Comparison of ENCODE assay signal across 10 mouse cellular contexts in genomic region chr1:160210566-160210965, GRCm38 (mm10). TPM values are rescaled to one million over a fixed set of nuclear protein-coding genes. Genes with fewer than 3 reads are reported as not detected.
DNase-seq lines count a peak whose midpoint lies in the region; ATAC-seq and TF ChIP-seq lines count a peak whose summit lies in the region.
"Had no signal": no experiment of that assay in that cellular context is flagged by ENCODE, and none has a peak within 500 bp of the region (broad histone marks: within the 10 kb centered on the region; RNA-seq: fewer than 3 reads in every experiment).

No protein-coding gene starts in this region.

- peaks cover 12% of the 10 kb centered on the region for H3K4me1 ChIP-seq in heart, embryonic 16.5 days (ENCODE audit: control insufficient read depth, insufficient read depth, low read length)
- peaks cover 0 to 14% of the 10 kb centered on the region in 2 experiments; a peak in 2 of 4 replicates for H3K4me1 ChIP-seq in MEL (ENCODE audit: control insufficient read depth in 1 of 2, insufficient read depth in 2 of 2, low read length in 2 of 2)
- H3K4me1 ChIP-seq in forebrain, embryonic 16.5 days (replicated peaks; ENCODE audit: control insufficient read depth, insufficient read depth, low read length): peaks cover 25% of the 10 kb centered on the region
- peaks cover 11% of the 10 kb centered on the region for H3K4me1 ChIP-seq in liver, postnatal 0 days (ENCODE audit: insufficient read depth)

- no peak overlapping the region for H3K27ac ChIP-seq in heart, embryonic 16.5 days (ENCODE audit: low read length)
- H3K27ac ChIP-seq in MEL (ENCODE audit: control insufficient read depth, low read depth, low read length): no peak overlapping the region
- no peak overlapping the region for H3K27ac ChIP-seq in forebrain, embryonic 16.5 days (ENCODE audit: low read length)
- H3K27ac ChIP-seq in liver, postnatal 0 days (ENCODE audit: low read depth): no peak overlapping the region

- peaks cover 17% of the 10 kb centered on the region for H3K36me3 ChIP-seq in heart, embryonic 16.5 days (ENCODE audit: control insufficient read depth, insufficient read depth)
- peaks cover 3 to 28% of the 10 kb centered on the region in 2 experiments for H3K36me3 ChIP-seq in MEL (ENCODE audit: control insufficient read depth in 1 of 2, insufficient read depth in 2 of 2, low read length in 2 of 2)
- H3K36me3 ChIP-seq in forebrain, embryonic 16.5 days (ENCODE audit: control insufficient read depth, insufficient read depth): peaks cover 14% of the 10 kb centered on the region
- H3K36me3 ChIP-seq in liver, postnatal 0 days (replicated peaks; ENCODE audit: insufficient read depth, low read length): peaks cover 26% of the 10 kb centered on the region

- no peaks in the 10 kb centered on the region for H3K27me3 ChIP-seq in heart, embryonic 16.5 days (ENCODE audit: control insufficient read depth, insufficient read depth, low read length)
- no peaks in the 10 kb centered on the region for H3K27me3 ChIP-seq in MEL (ENCODE audit: control insufficient read depth in 1 of 2, insufficient read depth in 2 of 2, low read length in 2 of 2)
- no peaks in the 10 kb centered on the region for H3K27me3 ChIP-seq in forebrain, embryonic 16.5 days (replicated peaks; ENCODE audit: control insufficient read depth, insufficient read depth, low read length)
- H3K27me3 ChIP-seq in liver, postnatal 0 days (ENCODE audit: insufficient read depth, low read length): no peaks in the 10 kb centered on the region

- no peaks in the 10 kb centered on the region for H3K9me3 ChIP-seq in heart, embryonic 16.5 days (replicated peaks; ENCODE audit: control insufficient read depth, low read length)
- H3K9me3 ChIP-seq in MEL (replicated peaks; ENCODE audit: insufficient read depth, low read length): no peaks in the 10 kb centered on the region
- H3K9me3 ChIP-seq in forebrain, embryonic 16.5 days (ENCODE audit: control insufficient read depth, low read length): no peaks in the 10 kb centered on the region
- no peaks in the 10 kb centered on the region for H3K9me3 ChIP-seq in liver, postnatal 0 days (ENCODE audit: low read length)

- no peak for TF ChIP-seq RAD21 in MEL (IDR thresholded peaks at IDR 0.05; ENCODE audit: low read depth, low read length)

- H3K4me3 ChIP-seq in heart, embryonic 16.5 days (ENCODE audit: low read length): peak overlapping the region; percentile 97
- H3K4me3 ChIP-seq in MEL (ENCODE audit: control insufficient read depth in 1 of 2, insufficient read depth in 1 of 2, low read depth in 2 of 2, low read length in 2 of 2): peak overlapping the region; percentile 86 to 96
- H3K4me3 ChIP-seq in forebrain, embryonic 16.5 days (replicated peaks; ENCODE audit: low read length): peak overlapping the region; percentile 93
- H3K4me3 ChIP-seq in liver, postnatal 0 days (ENCODE audit: low read depth, low read length): peak overlapping the region; percentile 92

- WGBS in heart, embryonic 16.5 days: 53% methylated on average over 3 of the region's 3 CpGs
- WGBS in forebrain, embryonic 16.5 days: 37% methylated on average over 3 of the region's 3 CpGs
- WGBS in liver, postnatal 0 days (ENCODE audit: insufficient replicate concordance): 42% methylated on average over 3 of the region's 3 CpGs

- peaks cover 38% of the 10 kb centered on the region for H3K79me2 ChIP-seq in MEL (ENCODE audit: control insufficient read depth, insufficient read depth, low read length, poor library complexity)

- no peak for TF ChIP-seq CTCF in MEL (IDR thresholded peaks at IDR 0.05 in 2 of 3, conservative IDR thresholded peaks at IDR 0.05 in 1 of 3; ENCODE audit: control insufficient read depth in 1 of 3, insufficient read depth in 1 of 3, low read depth in 2 of 3, low read length in 3 of 3, poor library complexity in 1 of 3, severe bottlenecking in 1 of 3)
- TF ChIP-seq CTCF in liver, postnatal 0 days (IDR thresholded peaks at IDR 0.05; ENCODE audit: low read depth): no peak

- no peak for DNase-seq in heart, adult 8-10 months (ENCODE audit: low spot score)
- no peak for DNase-seq in MEL (ENCODE audit: low read depth, low spot score)
- no peak for DNase-seq in liver, postnatal 0 days
- no peak for DNase-seq in ovary, adult 18-20 months (ENCODE audit: low spot score)
- DNase-seq in right cerebral cortex, adult 18-20 months: no peak
- DNase-seq: retina, postnatal 1 day had no signal

- H3K9ac ChIP-seq in heart, embryonic 16.5 days (ENCODE audit: low read length): no peak overlapping the region
- peak overlapping the region; percentile 91 for H3K9ac ChIP-seq in MEL (ENCODE audit: control insufficient read depth, low read depth, low read length, poor library complexity, severe bottlenecking)
- H3K9ac ChIP-seq in forebrain, embryonic 16.5 days (replicated peaks; ENCODE audit: low read depth, low read length): no peak overlapping the region
- no peak overlapping the region for H3K9ac ChIP-seq in liver, postnatal 0 days (replicated peaks)

- no peak for TF ChIP-seq EP300 in MEL (IDR thresholded peaks at IDR 0.05; ENCODE audit: low read depth in 1 of 2, low read length in 2 of 2)
- TF ChIP-seq EP300 in liver, postnatal 0 days (IDR thresholded peaks at IDR 0.05; ENCODE audit: low read depth): no peak

- TF ChIP-seq POLR2A in MEL (IDR thresholded peaks at IDR 0.05; ENCODE audit: control insufficient read depth in 1 of 2, insufficient read depth in 1 of 2, low read depth in 1 of 2, low read length in 2 of 2, poor library complexity in 1 of 2): no peak

- peak overlapping the region; percentile 71 for H3K4me2 ChIP-seq in heart, embryonic 16.5 days (ENCODE audit: low read depth, low read length)
- H3K4me2 ChIP-seq in forebrain, embryonic 16.5 days (ENCODE audit: low read length): peak overlapping the region; percentile 87
- H3K4me2 ChIP-seq in liver, postnatal 0 days (ENCODE audit: low read depth, low read length): peak overlapping the region; percentile 77

- ATAC-seq in heart, embryonic 16.5 days (replicated peaks; ENCODE audit: extremely low read depth, insufficient read depth, low FRiP score): no peak
- ATAC-seq in forebrain, embryonic 16.5 days: no peak
- ATAC-seq in liver, postnatal 0 days: no peak
- ATAC-seq in megakaryocyte progenitor cell, adult 5-6 weeks (replicated peaks; ENCODE audit: poor library complexity): no peak

TF ChIP-seq in MEL, 35 proteins besides CTCF, POLR2A, EP300 and RAD21 (continues in another document):
- TF ChIP-seq SIN3A (IDR thresholded peaks at IDR 0.05; ENCODE audit: low read length) (no peak), TCF12 (IDR thresholded peaks at IDR 0.05; ENCODE audit: low read depth, low read length) (no peak), NRF1 (IDR thresholded peaks at IDR 0.05; ENCODE audit: insufficient read depth, low read depth, low read length, poor library complexity, severe bottlenecking) (no peak), NELFE (IDR thresholded peaks at IDR 0.05; ENCODE audit: low read depth, low read length) (no peak), MEF2A (IDR thresholded peaks at IDR 0.05; ENCODE audit: extremely low read depth, insufficient replicate concordance, low read depth, low read length, poor library complexity, severe bottlenecking) (no peak), USF2 (IDR thresholded peaks at IDR 0.05; ENCODE audit: borderline replicate concordance in 1 of 2, insufficient read depth in 1 of 2, low read depth in 1 of 2, low read length in 2 of 2) (no peak), UBTF (IDR thresholded peaks at IDR 0.05; ENCODE audit: borderline replicate concordance, insufficient read depth, low read depth, low read length) (no peak), MYC (IDR thresholded peaks at IDR 0.05; ENCODE audit: low read depth, low read length) (no peak), ZC3H11A (IDR thresholded peaks at IDR 0.05; ENCODE audit: low read depth, low read length) (no peak), CHD2 (IDR thresholded peaks at IDR 0.05; ENCODE audit: low read length) (no peak), SMC3 (IDR thresholded peaks at IDR 0.05; ENCODE audit: low read depth, low read length) (no peak), MXI1 (IDR thresholded peaks at IDR 0.05; ENCODE audit: low read depth, low read length) (no peak), JUND (IDR thresholded peaks at IDR 0.05; ENCODE audit: low read depth, low read length) (no peak)

RNA-seq across cellular contexts. Expression of gene Cacybp, which starts 2.1 kb away (rescaled TPM):
- polyA plus RNA-seq in heart, embryonic 16.5 days (2015; fragmentation: Nextera tagmentation; extraction: Ambion mirVana): 146 and 196 TPM in 2 replicates
- total RNA-seq in heart, adult 8-10 months (2022): 10 to 100 TPM; 58.8 to 76.3 (median 71.7) TPM
- 80.7 and 95.4 TPM in 2 replicates for total RNA-seq in MEL (2012; rRNA removed)
- 100 to 1,000 TPM in 1 of 2 experiments, not detected in 1; 181 TPM for polyA plus RNA-seq in MEL (2012; ENCODE audit: insufficient read depth in 1 of 2, insufficient read length in 2 of 2, low read depth in 1 of 2, low replicate concordance in 2 of 2, missing spikeins in 1 of 2)
- 293 and 313 TPM in 2 replicates for polyA plus RNA-seq in forebrain, embryonic 16.5 days (2015; fragmentation: Nextera tagmentation; extraction: Ambion mirVana)
- polyA plus RNA-seq in liver, postnatal 0 days (2015; fragmentation: Nextera tagmentation; extraction: Ambion mirVana): 66.0 and 75.2 TPM in 2 replicates
- total RNA-seq in megakaryocyte progenitor cell, adult 5-6 weeks (2015): 338 and 369 TPM in 2 replicates
- total RNA-seq in megakaryocyte progenitor cell, adult 5-6 weeks (2017): 281 and 317 TPM in 2 replicates

RNA-seq across cellular contexts. Expression of gene Mrps14, which starts 15.6 kb away (rescaled TPM):
- 201 and 210 TPM in 2 replicates for polyA plus RNA-seq in heart, embryonic 16.5 days (2015; fragmentation: Nextera tagmentation; extraction: Ambion mirVana)
- 100 to 1,000 TPM; 101 to 106 (median 101) TPM for total RNA-seq in heart, adult 8-10 months (2022)
- 133 and 145 TPM in 2 replicates for total RNA-seq in MEL (2012; rRNA removed)
- 100 to 1,000 TPM in 1 of 2 experiments, not detected in 1; 138 TPM for polyA plus RNA-seq in MEL (2012; ENCODE audit: insufficient read depth in 1 of 2, insufficient read length in 2 of 2, low read depth in 1 of 2, low replicate concordance in 2 of 2, missing spikeins in 1 of 2)
- polyA plus RNA-seq in forebrain, embryonic 16.5 days (2015; fragmentation: Nextera tagmentation; extraction: Ambion mirVana): 162 and 186 TPM in 2 replicates
- 160 and 167 TPM in 2 replicates for polyA plus RNA-seq in liver, postnatal 0 days (2015; fragmentation: Nextera tagmentation; extraction: Ambion mirVana)
- 198 and 201 TPM in 2 replicates for total RNA-seq in megakaryocyte progenitor cell, adult 5-6 weeks (2015)
- total RNA-seq in megakaryocyte progenitor cell, adult 5-6 weeks (2017): 151 and 173 TPM in 2 replicates

RNA-seq across cellular contexts. Expression of gene Tnn, which starts 57.2 kb away (rescaled TPM):
- polyA plus RNA-seq in heart, embryonic 16.5 days (2015; fragmentation: Nextera tagmentation; extraction: Ambion mirVana): 0.19 and 0.20 TPM in 2 replicates
- total RNA-seq in heart, adult 8-10 months (2022): not detected
- not detected in 2 replicates for total RNA-seq in MEL (2012; rRNA removed)
- not detected for polyA plus RNA-seq in MEL (2012; ENCODE audit: insufficient read depth in 1 of 2, insufficient read length in 2 of 2, low read depth in 1 of 2, low replicate concordance in 2 of 2, missing spikeins in 1 of 2)
- polyA plus RNA-seq in forebrain, embryonic 16.5 days (2015; fragmentation: Nextera tagmentation; extraction: Ambion mirVana): 0.15 and 0.19 TPM in 2 replicates
- polyA plus RNA-seq in liver, postnatal 0 days (2015; fragmentation: Nextera tagmentation; extraction: Ambion mirVana): not detected in 2 replicates
- not detected in 2 replicates for total RNA-seq in megakaryocyte progenitor cell, adult 5-6 weeks (2015)
- total RNA-seq in megakaryocyte progenitor cell, adult 5-6 weeks (2017): not detected in 2 replicates
- total RNA-seq: granulocyte monocyte progenitor cell, adult 5-6 weeks had no signal
